Mouse (Mus musculus) small intestine, adult 2 months (tissue): Measurements from ENCODE around the gene Gna14.

Source experiments
- CTCF ChIP-seq: fragments of 200-500 bp; IDR thresholded peaks from 2 replicates; pipeline ENCODE4 v1.5.1; 2012; ENCODE audit warnings: low read depth, mild to moderate bottlenecking, control low read depth, inconsistent platforms, low read length, moderate library complexity, mixed read lengths; ENCODE audit not compliant: insufficient replicate concordance, insufficient read length; ENCODE audit errors: extremely low read depth
- POLR2A ChIP-seq: fragments of 200-500 bp; IDR thresholded peaks from 2 replicates; pipeline ENCODE4 v1.6.1; 2012; ENCODE audit warnings: low read depth, mild to moderate bottlenecking, control low read depth, inconsistent platforms, low read length, moderate library complexity

DNA sequence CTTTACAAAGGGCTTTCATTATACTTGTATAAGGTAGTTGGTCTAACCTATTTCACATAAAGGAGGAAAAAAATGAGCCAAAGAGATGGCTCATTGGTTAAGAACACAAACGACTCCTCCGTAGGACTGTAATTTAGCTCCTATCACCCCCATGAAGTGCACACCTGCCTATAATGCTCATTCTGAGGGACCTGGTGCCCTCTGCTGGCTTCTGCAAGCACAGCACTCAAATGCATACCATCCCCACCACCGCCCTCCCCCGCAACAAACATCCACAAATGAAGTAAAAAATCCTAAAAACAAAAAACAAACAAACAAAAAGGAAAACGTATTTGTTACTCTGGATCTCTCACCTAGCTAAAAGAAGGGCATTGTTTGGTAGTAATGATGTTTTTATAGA, 122.4 kb downstream of the Gna14 start:
- peak; percentile 59; the same call in 1 of the 2 replicates for TF ChIP-seq CTCF
- TF ChIP-seq POLR2A = no peak
